In the genomic region with DNA sequence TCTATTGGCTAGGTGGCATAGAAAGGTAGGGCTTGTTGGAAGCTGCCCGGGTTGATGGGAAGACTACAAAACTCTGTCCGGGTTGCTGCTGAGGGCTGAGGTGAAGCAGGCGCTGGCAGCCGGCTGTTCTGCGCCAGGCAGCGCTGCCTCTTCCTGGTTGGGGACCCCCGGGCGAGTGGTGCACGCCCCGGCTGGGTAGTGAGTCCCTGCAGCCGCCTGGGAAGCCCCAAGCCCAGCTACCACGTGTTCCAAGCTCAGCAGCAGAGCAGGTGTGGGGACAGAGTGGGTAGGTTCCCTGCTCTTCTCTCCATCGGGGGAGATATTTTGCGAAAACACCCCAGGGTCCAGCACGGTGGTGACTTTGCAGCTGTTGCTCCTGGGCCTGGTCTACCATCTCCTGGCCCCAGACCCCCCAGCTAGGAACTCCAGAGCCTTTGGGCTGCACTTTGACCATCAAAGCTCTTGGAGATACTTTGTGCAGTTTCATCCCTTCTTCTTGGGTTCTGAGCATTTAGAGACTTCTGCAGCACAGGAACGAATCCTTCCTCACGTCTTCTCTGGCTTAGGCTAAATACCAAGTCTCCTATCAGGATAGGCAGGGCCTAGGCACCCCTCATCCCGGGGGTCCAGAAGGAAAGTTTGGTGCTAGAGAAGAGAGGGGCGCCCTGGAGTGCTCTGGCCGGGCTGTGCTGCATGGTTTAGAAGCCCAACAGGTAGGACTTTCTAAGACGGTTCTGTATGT, we compare ENCODE assay signal across 8 mouse cellular contexts. TPM values are rescaled to one million over a fixed set of nuclear protein-coding genes. Genes with fewer than 3 reads are reported as not detected.
DNase-seq lines count a peak whose midpoint lies in the region; ATAC-seq and TF ChIP-seq lines count a peak whose summit lies in the region.

No protein-coding gene starts in this region.

- no peaks in the 10 kb centered on the region for H3K36me3 ChIP-seq in forebrain, embryonic 10.5 days (replicated peaks)
- H3K36me3 ChIP-seq in kidney, postnatal 0 days (ENCODE audit: insufficient read depth, low read length), result no peaks in the 10 kb centered on the region
- H3K36me3 ChIP-seq in midbrain, postnatal 0 days (ENCODE audit: insufficient read depth, low read length), result no peaks in the 10 kb centered on the region

- DNase-seq in left cerebral cortex, postnatal 36 days (ENCODE audit: low spot score in 2 of 2), result peak; percentile 9 to 18
- no peak for DNase-seq in left cerebral cortex, adult 11 months (ENCODE audit: low spot score)
- DNase-seq in ZHBTc4 (ENCODE audit: low read depth, low spot score), result peak; percentile 23
- DNase-seq in forebrain, embryonic 10.5 days (ENCODE audit: extremely low spot score, low spot score), result peak; percentile 42
- no peak for DNase-seq in kidney, postnatal 0 days (ENCODE audit: low spot score)
- peak; percentile 8 for DNase-seq in midbrain, postnatal 0 days (ENCODE audit: low spot score)
- DNase-seq in frontal cortex, postnatal 25 days (ENCODE audit: low spot score in 2 of 2), result no peak
- no peak for DNase-seq in layer of hippocampus, adult 9-11 months

- ATAC-seq in kidney, postnatal 0 days (replicated peaks; ENCODE audit: low FRiP score, low read depth), result no peak
- ATAC-seq in midbrain, postnatal 0 days (ENCODE audit: low FRiP score), result no peak

- no peak for TF ChIP-seq CTCF in kidney, postnatal 0 days (IDR thresholded peaks at IDR 0.05; ENCODE audit: low read depth)
- TF ChIP-seq CTCF in midbrain, postnatal 0 days (IDR thresholded peaks at IDR 0.05), result no peak

- intact Hi-C loops in left cerebral cortex, postnatal 36 days (cut with DNase I), result loop anchor here (5.0 kb wide), 5 partner anchors 51 to 211 kb away; no protein-coding TSS in a partner anchor

- peak overlapping the region; percentile 84 for H3K4me3 ChIP-seq in forebrain, embryonic 10.5 days
- H3K4me3 ChIP-seq in kidney, postnatal 0 days (replicated peaks; ENCODE audit: low read depth, low read length), result peak overlapping the region; percentile 60
- H3K4me3 ChIP-seq in midbrain, postnatal 0 days (ENCODE audit: low read depth, low read length), result peak overlapping the region; percentile 85

- H3K27ac ChIP-seq in forebrain, embryonic 10.5 days, result peak overlapping the region; percentile 89
- H3K27ac ChIP-seq in kidney, postnatal 0 days, result peak overlapping the region; percentile 80
- H3K27ac ChIP-seq in midbrain, postnatal 0 days (ENCODE audit: low read depth, low read length), result peak overlapping the region; percentile 82

- peaks cover 66% of the 10 kb centered on the region for H3K27me3 ChIP-seq in forebrain, embryonic 10.5 days (ENCODE audit: poor library complexity, severe bottlenecking)
- no peaks in the 10 kb centered on the region for H3K27me3 ChIP-seq in kidney, postnatal 0 days (ENCODE audit: insufficient read depth, low read length)
- no peaks in the 10 kb centered on the region for H3K27me3 ChIP-seq in midbrain, postnatal 0 days (ENCODE audit: insufficient read depth, low read length)

- H3K4me1 ChIP-seq in forebrain, embryonic 10.5 days, result peaks cover 56% of the 10 kb centered on the region
- H3K4me1 ChIP-seq in kidney, postnatal 0 days (replicated peaks; ENCODE audit: insufficient read depth, low read length), result peaks cover 32% of the 10 kb centered on the region
- H3K4me1 ChIP-seq in midbrain, postnatal 0 days (ENCODE audit: insufficient read depth, low read length), result peaks cover 11% of the 10 kb centered on the region

- WGBS in forebrain, embryonic 10.5 days, result 5% methylated on average over 21 of the region's 21 CpGs
- 2% methylated on average over 21 of the region's 21 CpGs for WGBS in kidney, postnatal 0 days
- WGBS in midbrain, postnatal 0 days, result 3% methylated on average over 21 of the region's 21 CpGs

- no peaks in the 10 kb centered on the region for H3K9me3 ChIP-seq in forebrain, embryonic 10.5 days
- no peaks in the 10 kb centered on the region for H3K9me3 ChIP-seq in kidney, postnatal 0 days (replicated peaks; ENCODE audit: low read length)
- H3K9me3 ChIP-seq in midbrain, postnatal 0 days (ENCODE audit: low read length), result no peaks in the 10 kb centered on the region

- H3K9ac ChIP-seq in kidney, postnatal 0 days (ENCODE audit: low read depth, low read length), result peak overlapping the region; percentile 70
- peak overlapping the region; percentile 69 for H3K9ac ChIP-seq in midbrain, postnatal 0 days (replicated peaks; ENCODE audit: low read length, poor library complexity, severe bottlenecking)

- peak overlapping the region; percentile 95 for H3K4me2 ChIP-seq in kidney, postnatal 0 days (ENCODE audit: low read length)
- peak overlapping the region; percentile 95 for H3K4me2 ChIP-seq in midbrain, postnatal 0 days (ENCODE audit: low read depth, low read length, poor library complexity, severe bottlenecking)

RNA-seq across cellular contexts. Expression of a gene that starts 1.1 kb away (rescaled TPM):
- total RNA-seq in left cerebral cortex, postnatal 36 days (2021), result 10 to 100 TPM; 29.9 to 33.3 TPM
- 0.99 and 1.1 TPM in 2 replicates for polyA plus RNA-seq in forebrain, embryonic 10.5 days (2016; fragmentation: Nextera tagmentation; extraction: Ambion mirVana)
- 2.7 and 2.9 TPM in 2 replicates for polyA plus RNA-seq in kidney, postnatal 0 days (2015; fragmentation: Nextera tagmentation; extraction: Ambion mirVana)
- 20.5 and 22.7 TPM in 2 replicates for total RNA-seq in midbrain, postnatal 0 days (2014; rRNA removed)
- 2.6 and 2.8 TPM in 2 replicates for polyA plus RNA-seq in midbrain, postnatal 0 days (2015; fragmentation: Nextera tagmentation; extraction: Ambion mirVana)

Comparison
In these comparisons a context has a peak if more than half of its experiments do, and no peak if none do; other contexts are left out.
1. DNase-seq: peak in left cerebral cortex, postnatal 36 days (2 of 2), ZHBTc4 (single experiment), forebrain, embryonic 10.5 days (single experiment) and midbrain, postnatal 0 days (single experiment); none in left cerebral cortex, adult 11 months (single experiment), kidney, postnatal 0 days (single experiment), frontal cortex, postnatal 25 days (0 of 2) and layer of hippocampus, adult 9-11 months (single experiment).
2. Peak in every context shown above with its lines, with median percentiles within 50 percentile points of each other: H3K27ac ChIP-seq and H3K4me3 ChIP-seq.